Mouse (Mus musculus) midbrain, embryonic 11.5 days (tissue): ENCODE results near the gene Limch1. TPM values are rescaled to one million over a fixed set of nuclear protein-coding genes. Genes with fewer than 3 reads are reported as not detected.

ENCODE experiments used
- ATAC-seq: fragments of 200-750 bp; cut with Nextera tagmentation; 2 replicates; pipeline ENCODE4 v1.8.0; 2017; ENCODE audit warnings: moderate TSS enrichment, moderate library complexity; ENCODE audit not compliant: low FRiP score
- DNase-seq: peaks from one replicate; pipeline ENCODE4 v3.0.0; 2015; ENCODE audit warnings: low spot score; ENCODE audit errors: missing footprints
- H3K27ac ChIP-seq: fragments of 300-500 bp; sonication (generic); 2 replicates; pipeline ENCODE4 v1.5.1; 2014; ENCODE audit warnings: low read depth, low read length
- H3K27me3 ChIP-seq: fragments of 300-500 bp; sonication (generic); 2 replicates; pipeline ENCODE4 v1.6.1; 2014; ENCODE audit warnings: mild to moderate bottlenecking, low read length, moderate library complexity, mixed read lengths; ENCODE audit not compliant: control insufficient read depth, insufficient read depth
- H3K36me3 ChIP-seq: fragments of 300-500 bp; sonication (generic); 2 replicates; pipeline ENCODE4 v1.6.1; 2014; ENCODE audit warnings: mild to moderate bottlenecking, low read length, moderate library complexity, mixed read lengths; ENCODE audit not compliant: control insufficient read depth, insufficient read depth
- H3K4me1 ChIP-seq: fragments of 300-500 bp; sonication (generic); 2 replicates; pipeline ENCODE4 v1.6.1; 2014; ENCODE audit warnings: low read length; ENCODE audit not compliant: control insufficient read depth, insufficient read depth
- H3K4me2 ChIP-seq: fragments of 300-500 bp; sonication (generic); 2 replicates; pipeline ENCODE4 v1.6.1; 2014; ENCODE audit warnings: mild to moderate bottlenecking, moderate library complexity
- H3K4me3 ChIP-seq: fragments of 300-500 bp; sonication (generic); 2 replicates; pipeline ENCODE4 v1.5.1; 2014; ENCODE audit warnings: low read depth, low read length
- H3K9ac ChIP-seq: fragments of 300-500 bp; sonication (generic); 2 replicates; pipeline ENCODE4 v1.6.1; 2014; ENCODE audit warnings: low read length
- H3K9me3 ChIP-seq: fragments of 300-500 bp; sonication (generic); 2 replicates; pipeline ENCODE4 v1.6.1; 2016; ENCODE audit warnings: low read length; ENCODE audit not compliant: control insufficient read depth
- WGBS: fragments of 180-500 bp; shearing (Covaris S2); extraction: QIAGEN DNeasy Blood & Tissue Kit; methylation state at CpG from one replicate; pipeline ENCODE4 v1.1.7; 2014; 5-methylcytosine and 5-hydroxymethylcytosine counted together
- polyA plus RNA-seq: library from polyadenylated mRNA; unstranded; fragments of >200 nt; fragmentation: Nextera tagmentation; extraction: Ambion mirVana; gene quantifications from 2 replicates; pipeline ENCODE4 v1.2.1, GENCODE M21; 2014

Gene Limch1
- polyA plus RNA-seq, 1 experiment from 2014 or later = 50.5 TPM

DNA sequence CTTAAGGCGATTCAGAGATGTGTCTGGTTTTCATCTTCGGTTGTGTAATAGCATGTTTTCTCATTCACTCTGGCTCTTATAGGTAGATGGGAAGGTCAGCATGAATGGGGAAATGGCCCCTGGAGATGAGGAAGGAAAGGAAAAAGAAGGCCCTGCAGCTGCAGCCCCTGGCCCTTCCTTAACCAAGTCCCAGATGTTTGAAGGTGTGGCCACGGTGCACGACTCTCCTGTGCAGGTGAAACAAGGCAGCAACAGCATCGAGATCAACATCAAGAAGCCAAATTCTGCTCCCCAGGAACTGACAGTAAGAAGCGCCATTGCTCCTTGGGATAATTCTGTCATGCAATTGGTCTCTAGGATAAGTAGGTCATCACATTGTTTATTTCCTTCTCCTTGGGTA lies 256.7 kb downstream of the Limch1 start:
- Histone ChIP-seq H3K4me3 (no peak overlapping the region), H3K27me3 (no peaks in the 10 kb centered on the region), H3K9ac (no peak overlapping the region), H3K27ac (no peak overlapping the region), H3K4me1 (peaks cover 2% of the 10 kb centered on the region; the same call in 1 of the 2 replicates), H3K9me3 (no peaks in the 10 kb centered on the region), H3K4me2 (no peak overlapping the region), H3K36me3 (no peaks in the 10 kb centered on the region)
- ATAC-seq (no peak), DNase-seq (peak; percentile 71)
- WGBS = 95% methylated on average over 6 of the region's 6 CpGs

DNA sequence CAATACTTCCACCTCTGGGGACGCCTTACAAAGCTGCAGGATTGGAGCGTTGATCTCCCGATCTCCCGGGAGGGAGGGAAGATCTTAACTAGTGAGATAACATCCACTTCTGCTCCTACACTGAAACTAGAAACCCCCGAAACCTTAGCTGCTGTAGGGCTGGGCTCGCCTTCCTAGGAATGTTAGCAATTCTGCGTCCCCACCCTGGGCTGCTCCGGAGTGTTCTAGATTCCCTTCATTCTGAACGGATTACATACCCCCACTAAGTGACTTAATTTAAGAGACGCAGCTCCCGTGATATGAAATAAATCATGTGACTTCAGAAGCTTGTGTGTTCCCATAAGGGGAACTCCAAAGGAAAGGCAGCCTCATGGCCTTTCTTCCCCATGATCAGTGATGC lies 259.0 kb downstream of the Limch1 start:
- H3K27me3 ChIP-seq = no peaks in the 10 kb centered on the region
- no peaks in the 10 kb centered on the region for H3K36me3 ChIP-seq
- 84% methylated on average over 11 of the region's 11 CpGs for WGBS
- no peak overlapping the region for H3K9ac ChIP-seq
- DNase-seq (peak; percentile 51), ATAC-seq (no peak)
- H3K9me3 ChIP-seq = no peaks in the 10 kb centered on the region
- no peaks in the 10 kb centered on the region for H3K4me1 ChIP-seq
- H3K27ac ChIP-seq = no peak overlapping the region
- no peak overlapping the region for H3K4me3 ChIP-seq
- H3K4me2 ChIP-seq = no peak overlapping the region

DNA sequence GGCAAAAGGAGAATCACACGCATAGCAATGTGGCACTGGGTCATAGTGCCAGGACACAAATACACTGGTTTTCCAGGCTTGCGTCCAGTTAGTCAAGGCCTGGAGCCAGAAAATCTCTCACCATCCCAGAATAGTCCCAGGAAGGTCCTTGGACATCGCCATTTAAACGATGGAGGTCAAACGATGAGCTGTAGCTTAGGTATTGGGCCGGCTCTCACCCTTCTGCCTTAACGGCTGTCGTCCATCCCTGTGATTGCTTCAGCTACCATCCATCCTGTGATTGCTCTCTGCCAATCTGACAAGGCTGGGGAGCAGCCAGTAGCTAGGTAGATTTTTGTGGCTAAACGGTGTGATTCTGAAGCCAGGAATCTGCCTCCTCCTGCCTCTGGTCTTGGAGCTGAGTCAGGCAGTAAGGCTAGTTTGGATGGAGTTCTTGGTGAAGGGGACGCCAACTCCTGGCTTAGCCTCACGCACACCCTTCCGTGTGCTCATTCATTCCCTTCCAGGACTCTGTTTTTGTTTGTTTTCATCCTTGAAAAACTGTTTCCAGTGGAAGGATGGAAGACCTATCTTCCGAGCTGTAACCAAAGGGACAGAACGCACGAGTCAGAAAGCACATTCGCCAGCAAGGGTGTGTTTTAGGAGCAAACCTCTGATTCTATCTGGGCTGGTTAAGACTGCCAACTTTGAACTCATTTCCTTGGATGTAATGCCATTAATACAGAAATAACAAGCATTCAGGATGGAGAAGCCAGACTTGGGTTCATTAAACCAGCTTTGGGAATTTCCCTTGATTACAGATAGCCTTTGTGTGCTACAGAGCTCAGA lies 265.6 kb downstream of the Limch1 start:
- 94% methylated on average over 16 of the region's 16 CpGs for WGBS

DNA sequence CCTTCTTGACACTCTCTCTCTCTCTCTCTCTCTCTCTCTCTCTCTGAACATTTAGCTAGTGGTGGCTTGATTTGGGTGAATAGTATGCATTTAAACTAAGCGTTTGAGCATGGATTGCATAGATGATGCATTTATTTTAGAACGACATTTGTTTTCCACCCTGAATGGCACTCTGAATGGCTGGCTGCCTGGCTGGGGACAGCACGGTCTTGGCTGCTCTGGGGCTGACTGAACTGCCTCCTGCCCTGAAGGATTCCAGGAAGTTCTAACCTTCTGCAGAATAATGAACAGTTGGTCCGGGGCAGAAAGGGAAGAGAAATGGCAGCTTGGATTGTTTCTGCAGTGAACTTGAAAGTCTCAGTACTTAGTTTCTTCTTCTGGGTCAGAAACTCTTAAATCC lies 266.4 kb downstream of the Limch1 start:
- H3K9ac ChIP-seq = no peak overlapping the region

More for the DNA sequence above, 265.6 kb downstream of the Limch1 start:
- Histone ChIP-seq H3K27me3 (no peaks in the 10 kb centered on the region), H3K36me3 (no peaks in the 10 kb centered on the region), H3K9ac (no peak overlapping the region), H3K9me3 (no peaks in the 10 kb centered on the region), H3K4me2 (no peak overlapping the region), H3K27ac (no peak overlapping the region), H3K4me1 (no peaks in the 10 kb centered on the region), H3K4me3 (no peak overlapping the region)
- DNase-seq (peak; percentile 71), ATAC-seq (no peak)

DNA sequence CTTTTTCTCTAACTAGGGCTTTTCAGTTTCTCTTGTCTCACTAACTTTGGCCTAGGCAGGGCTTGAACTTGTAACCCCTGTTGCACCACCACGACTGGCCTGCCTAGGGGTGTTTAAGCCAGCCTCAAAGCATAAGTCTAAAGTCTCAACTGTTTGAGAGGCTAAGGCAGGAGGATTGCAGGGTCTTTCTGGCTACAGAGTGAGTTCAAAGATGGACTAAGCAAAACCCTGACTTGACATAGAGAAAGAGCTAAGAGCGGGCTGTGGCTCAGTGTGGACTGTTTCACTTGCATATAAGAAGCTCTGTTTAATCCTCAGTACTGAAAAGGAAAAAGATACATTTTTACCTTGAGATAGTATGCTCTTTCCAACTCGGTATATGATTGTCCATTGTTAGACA lies 268.3 kb downstream of the Limch1 start:
- Histone ChIP-seq H3K4me3 (no peak overlapping the region), H3K9ac (no peak overlapping the region; the same call in 1 of the 2 replicates), H3K36me3 (no peaks in the 10 kb centered on the region), H3K27ac (no peak overlapping the region), H3K4me2 (no peak overlapping the region), H3K27me3 (no peaks in the 10 kb centered on the region), H3K9me3 (no peaks in the 10 kb centered on the region), H3K4me1 (no peaks in the 10 kb centered on the region)
- ATAC-seq = no peak
- 77% methylated on average over 3 of the region's 3 CpGs for WGBS
- peak; percentile 79 for DNase-seq

More for the DNA sequence above, 266.4 kb downstream of the Limch1 start:
- peak; percentile 68 for DNase-seq
- Histone ChIP-seq H3K27me3 (no peaks in the 10 kb centered on the region), H3K27ac (no peak overlapping the region), H3K4me1 (no peaks in the 10 kb centered on the region), H3K4me3 (no peak overlapping the region), H3K4me2 (no peak overlapping the region), H3K36me3 (no peaks in the 10 kb centered on the region), H3K9me3 (no peaks in the 10 kb centered on the region)
- WGBS = 84% methylated on average over 4 of the region's 4 CpGs
- ATAC-seq = no peak

DNA sequence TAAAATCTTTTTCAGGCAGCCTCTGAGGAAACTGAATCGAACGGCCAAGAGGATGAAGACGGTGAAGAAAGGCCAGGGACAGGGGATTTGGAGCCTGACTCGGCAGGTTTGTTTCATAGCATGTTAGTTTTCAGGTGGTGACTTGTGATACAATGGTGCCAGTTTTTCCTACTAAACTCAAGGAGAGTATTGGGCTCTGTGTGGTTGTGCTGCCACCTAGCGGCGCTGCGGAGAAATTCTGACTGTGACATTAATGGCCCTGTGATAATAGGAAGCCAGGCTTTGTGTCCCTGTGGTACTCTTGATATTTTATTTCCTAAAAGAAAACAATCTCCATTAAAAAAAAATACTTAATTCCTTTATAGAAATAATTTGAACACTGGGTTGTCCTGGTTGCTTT lies 270.8 kb downstream of the Limch1 start:
- H3K36me3 ChIP-seq = no peaks in the 10 kb centered on the region
- no peaks in the 10 kb centered on the region for H3K27me3 ChIP-seq
- H3K9ac ChIP-seq = no peak overlapping the region
- H3K4me2 ChIP-seq = no peak overlapping the region
- H3K9me3 ChIP-seq = no peaks in the 10 kb centered on the region
- 13% methylated on average over 7 of the region's 7 CpGs for WGBS
- no peak overlapping the region for H3K27ac ChIP-seq
- ATAC-seq (peak; percentile 73), DNase-seq (peak; percentile 96)
- H3K4me1 ChIP-seq = no peaks in the 10 kb centered on the region
- H3K4me3 ChIP-seq = no peak overlapping the region

DNA sequence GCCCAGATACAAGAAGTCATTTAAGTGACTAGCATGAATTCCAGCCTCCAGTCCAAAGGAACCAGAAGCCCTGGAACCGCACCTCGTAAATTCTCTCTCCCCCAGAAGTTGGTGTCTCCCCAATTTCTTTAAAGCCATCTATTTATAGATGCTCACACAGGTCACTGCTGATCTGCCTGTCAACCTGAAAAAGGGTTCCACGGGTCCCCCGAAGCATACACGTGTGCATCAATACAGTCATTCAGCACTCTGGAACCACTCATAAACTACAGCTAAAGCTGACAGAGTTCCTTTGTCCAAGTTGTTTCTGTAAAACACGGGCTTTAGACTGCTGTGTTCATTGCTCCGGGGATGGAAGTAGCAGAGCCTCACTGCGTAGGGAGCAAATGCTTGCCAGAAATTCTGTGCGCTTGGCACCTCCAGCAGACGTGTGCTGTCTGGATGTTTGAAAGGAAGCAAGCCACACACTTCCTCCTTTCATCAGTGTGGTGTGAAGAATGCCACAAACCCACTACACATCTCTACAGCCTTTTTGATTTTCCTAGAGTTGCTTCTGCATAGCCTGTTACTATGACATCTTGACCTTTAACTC lies 278.9 kb downstream of the Limch1 start:
- ATAC-seq = no peak
- Histone ChIP-seq H3K27me3 (no peaks in the 10 kb centered on the region), H3K4me1 (no peaks in the 10 kb centered on the region; the same call in 1 of the 2 replicates), H3K27ac (no peak overlapping the region), H3K36me3 (no peaks in the 10 kb centered on the region), H3K4me2 (no peak overlapping the region), H3K9me3 (no peaks in the 10 kb centered on the region), H3K9ac (no peak overlapping the region), H3K4me3 (no peak overlapping the region)
- 86% methylated on average over 10 of the region's 10 CpGs for WGBS
- DNase-seq = peak; percentile 65

DNA sequence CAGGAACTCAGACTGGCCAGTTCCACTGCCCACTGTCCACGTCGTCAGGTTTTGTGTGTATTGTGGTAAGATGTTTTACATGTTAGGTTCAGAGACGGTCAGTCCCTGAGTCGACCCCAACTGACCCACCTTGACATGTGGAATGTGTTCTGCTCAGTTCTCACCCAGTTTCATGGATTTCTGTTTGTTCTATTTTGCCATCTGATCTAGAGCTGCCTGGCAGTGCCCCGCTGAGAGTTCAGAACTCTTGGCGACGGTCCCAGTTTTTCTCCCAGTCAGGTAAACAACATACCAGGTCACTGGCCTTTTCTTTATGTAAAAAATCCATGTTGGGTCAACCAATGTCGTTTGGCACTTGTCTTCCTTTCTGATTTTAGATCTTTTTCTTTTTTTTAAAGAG lies 279.5 kb downstream of the Limch1 start:
- H3K4me1 ChIP-seq = no peaks in the 10 kb centered on the region; the same call in none of the 2 replicates
- no peak overlapping the region for H3K4me2 ChIP-seq
- no peaks in the 10 kb centered on the region for H3K27me3 ChIP-seq
- DNase-seq (peak; percentile 69), ATAC-seq (no peak)
- no peaks in the 10 kb centered on the region for H3K9me3 ChIP-seq
- no peak overlapping the region for H3K9ac ChIP-seq
- no peak overlapping the region for H3K4me3 ChIP-seq
- WGBS = 84% methylated on average over 8 of the region's 8 CpGs
- H3K36me3 ChIP-seq = no peaks in the 10 kb centered on the region
- H3K27ac ChIP-seq = no peak overlapping the region

DNA sequence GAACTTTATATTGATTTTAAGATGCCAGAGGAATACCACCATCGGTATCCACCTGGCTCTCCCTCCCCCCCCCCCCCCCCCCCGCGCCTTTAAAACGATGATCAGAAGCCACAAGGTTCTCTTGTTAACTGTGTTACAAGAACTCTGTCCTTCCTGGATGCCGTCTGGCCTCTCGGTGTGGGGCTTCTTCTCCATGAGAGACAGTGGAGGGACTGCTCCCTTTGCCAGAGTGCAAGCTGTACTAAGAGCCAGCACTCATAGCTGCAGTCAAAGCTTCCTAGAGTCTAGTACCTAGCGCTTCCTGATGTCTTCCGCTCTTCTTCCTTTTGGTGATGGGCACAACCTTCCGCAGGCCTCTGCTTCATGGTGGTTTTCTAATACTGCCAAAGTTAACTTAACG lies 280.0 kb downstream of the Limch1 start:
- 79% methylated on average over 8 of the region's 10 CpGs for WGBS
- Histone ChIP-seq H3K9me3 (no peaks in the 10 kb centered on the region), H3K9ac (no peak overlapping the region), H3K27me3 (no peaks in the 10 kb centered on the region), H3K4me3 (no peak overlapping the region), H3K27ac (no peak overlapping the region), H3K4me2 (no peak overlapping the region), H3K4me1 (no peaks in the 10 kb centered on the region; the same call in none of the 2 replicates), H3K36me3 (no peaks in the 10 kb centered on the region)
- ATAC-seq (no peak), DNase-seq (no peak)
